Mouse (Mus musculus) G1E (cell line): Measurements from ENCODE around the gene Itih5.

Source experiments
- CTCF ChIP-seq: IDR thresholded peaks from 2 replicates; pipeline ENCODE4 v1.5.1; 2012; ENCODE audit warnings: low read depth, low read length, inconsistent platforms, mixed read lengths
- GATA1 ChIP-seq: IDR thresholded peaks from 2 replicates; pipeline ENCODE4 v1.6.1; 2012; ENCODE audit warnings: borderline replicate concordance, low read length, inconsistent platforms, mixed read lengths
- POLR2AphosphoS5 ChIP-seq: IDR thresholded peaks from 2 replicates; pipeline ENCODE4 v1.6.1; 2012; ENCODE audit warnings: low read depth, low read length, inconsistent platforms; ENCODE audit not compliant: insufficient replicate concordance
- TAL1 ChIP-seq: conservative IDR thresholded peaks from 2 replicates; pipeline ENCODE4 v1.6.1; 2012; ENCODE audit warnings: low read depth, low read length, inconsistent platforms, mixed read lengths

DNA sequence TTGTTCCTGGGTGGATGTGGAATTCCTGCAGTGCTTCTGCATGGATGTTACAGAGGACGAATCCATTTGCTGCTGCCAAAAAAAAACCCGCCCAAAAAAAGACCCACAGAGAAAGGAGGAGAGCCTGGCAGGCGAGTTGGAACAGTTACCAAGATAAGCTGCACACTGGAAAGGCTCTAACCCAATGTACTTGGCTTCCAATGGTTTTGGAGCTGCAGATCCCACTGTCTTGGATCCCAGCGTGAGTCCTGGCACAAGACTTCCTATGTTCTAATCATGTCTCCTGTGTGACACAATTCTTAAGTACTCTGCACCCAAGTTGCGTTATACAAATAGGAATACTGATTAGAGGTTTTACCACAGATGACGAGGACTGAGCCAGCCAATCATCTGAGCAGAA is 78.6 kb downstream of the Itih5 start:
- no peak for TF ChIP-seq CTCF
- no peak for TF ChIP-seq POLR2AphosphoS5
- no peak for TF ChIP-seq GATA1
- no peak for TF ChIP-seq TAL1
